Mouse (Mus musculus) limb, embryonic 14.5 days (tissue): ENCODE data around the gene Tnfrsf1a. TPM values are rescaled to one million over a fixed set of nuclear protein-coding genes. Genes with fewer than 3 reads are reported as not detected.

Experiments used
- ATAC-seq: fragments of 200-750 bp; cut with Nextera tagmentation; 2 replicates; pipeline ENCODE4 v1.8.0; 2017; ENCODE audit warnings: low read depth, moderate number of reproducible peaks, moderate TSS enrichment; ENCODE audit not compliant: low FRiP score
- DNase-seq: peaks from one replicate; pipeline ENCODE4 v3.0.0-alpha.2; 2015; ENCODE audit warnings: low spot score
- H3K27ac ChIP-seq: fragments of 300-500 bp; sonication (generic); replicated peaks from 2 replicates; pipeline ENCODE4 v1.5.1; 2014; ENCODE audit warnings: low read depth, mild to moderate bottlenecking, low read length, moderate library complexity, mixed read lengths
- H3K27me3 ChIP-seq: fragments of 300-500 bp; sonication (generic); 2 replicates; pipeline ENCODE4 v1.6.1; 2014; ENCODE audit warnings: low read length, mixed read lengths; ENCODE audit not compliant: control insufficient read depth, insufficient read depth
- H3K36me3 ChIP-seq: fragments of 300-500 bp; sonication (generic); 2 replicates; pipeline ENCODE4 v1.6.1; 2014; ENCODE audit warnings: mild to moderate bottlenecking, low read length, moderate library complexity, mixed read lengths; ENCODE audit not compliant: control insufficient read depth, insufficient read depth
- H3K4me1 ChIP-seq: fragments of 300-500 bp; sonication (generic); 2 replicates; pipeline ENCODE4 v1.6.1; 2014; ENCODE audit warnings: antibody characterized with exemption, low read length, mixed read lengths; ENCODE audit not compliant: control insufficient read depth, insufficient read depth
- H3K4me2 ChIP-seq: fragments of 300-500 bp; sonication (generic); replicated peaks from 2 replicates; pipeline ENCODE4 v1.6.1; 2014; ENCODE audit warnings: low read depth, mild to moderate bottlenecking, low read length, moderate library complexity; ENCODE audit not compliant: severe bottlenecking
- H3K4me3 ChIP-seq: fragments of 300-500 bp; sonication (generic); replicated peaks from 2 replicates; pipeline ENCODE4 v1.5.1; 2014; ENCODE audit warnings: low read length
- H3K9ac ChIP-seq: fragments of 300-500 bp; sonication (generic); 2 replicates; pipeline ENCODE4 v1.6.1; 2014; ENCODE audit warnings: mild to moderate bottlenecking, low read depth, low read length, moderate library complexity; ENCODE audit not compliant: severe bottlenecking
- H3K9me3 ChIP-seq: fragments of 300-500 bp; sonication (generic); 2 replicates; pipeline ENCODE4 v1.6.1; 2016; ENCODE audit warnings: low read length; ENCODE audit not compliant: control insufficient read depth
- POLR2A ChIP-seq: fragments of 200-500 bp; IDR thresholded peaks from 2 replicates; pipeline ENCODE4 v1.8.0; 2012; ENCODE audit warnings: inconsistent platforms, mild to moderate bottlenecking, moderate library complexity, borderline replicate concordance; ENCODE audit not compliant: insufficient read depth, insufficient read length; ENCODE audit errors: extremely low read depth
- WGBS: fragments of 180-500 bp; shearing (Covaris S2); extraction: QIAGEN DNeasy Blood & Tissue Kit; methylation state at CpG from one replicate; pipeline ENCODE4 v1.1.7; 2014; 5-methylcytosine and 5-hydroxymethylcytosine counted together
- polyA plus RNA-seq, 2 experiments: library from polyadenylated mRNA; depleted of rRNA in 1 of 2; stranded (reverse) in 1 of 2; unstranded in 1 of 2; fragments of >200 nt; fragmentation: Nextera tagmentation in 1 of 2; extraction: Ambion mirVana in 1 of 2; gene quantifications; 2 replicates each; pipeline versions ENCODE4 v1.2.1 to v1.2.3; 2012 to 2014

The Tnfrsf1a gene
- polyA plus RNA-seq, 2 experiments, result 85.6 to 88.8 TPM

GRCm38 (mm10) chr6:125378621-125379020 is 29.5 kb downstream of the Tnfrsf1a start:
- H3K9me3 ChIP-seq, result no peaks in the 10 kb centered on the region
- no peak overlapping the region for H3K4me2 ChIP-seq
- H3K27ac ChIP-seq, result no peak overlapping the region
- no peak overlapping the region for H3K4me3 ChIP-seq
- H3K36me3 ChIP-seq, result no peaks in the 10 kb centered on the region
- DNase-seq, result no peak
- H3K27me3 ChIP-seq, result peaks cover 38% of the 10 kb centered on the region
- WGBS, result 15% methylated on average over 6 of the region's 6 CpGs
- no peak for TF ChIP-seq POLR2A
- no peak overlapping the region for H3K9ac ChIP-seq
- peaks cover 15% of the 10 kb centered on the region for H3K4me1 ChIP-seq
- ATAC-seq, result no peak

GRCm38 (mm10) chr6:125379781-125380180 is 30.6 kb downstream of the Tnfrsf1a start:
- Histone ChIP-seq H3K27me3 (peaks cover 38% of the 10 kb centered on the region), H3K9ac (peak overlapping the region; percentile 44; the same call in 1 of the 2 replicates), H3K27ac (no peak overlapping the region), H3K4me2 (peak overlapping the region; percentile 66), H3K9me3 (no peaks in the 10 kb centered on the region), H3K36me3 (no peaks in the 10 kb centered on the region), H3K4me3 (peak overlapping the region; percentile 39), H3K4me1 (peaks cover 15% of the 10 kb centered on the region)
- TF ChIP-seq POLR2A, result no peak
- ATAC-seq (no peak), DNase-seq (no peak)
- 4% methylated on average over 9 of the region's 9 CpGs for WGBS

DNA sequence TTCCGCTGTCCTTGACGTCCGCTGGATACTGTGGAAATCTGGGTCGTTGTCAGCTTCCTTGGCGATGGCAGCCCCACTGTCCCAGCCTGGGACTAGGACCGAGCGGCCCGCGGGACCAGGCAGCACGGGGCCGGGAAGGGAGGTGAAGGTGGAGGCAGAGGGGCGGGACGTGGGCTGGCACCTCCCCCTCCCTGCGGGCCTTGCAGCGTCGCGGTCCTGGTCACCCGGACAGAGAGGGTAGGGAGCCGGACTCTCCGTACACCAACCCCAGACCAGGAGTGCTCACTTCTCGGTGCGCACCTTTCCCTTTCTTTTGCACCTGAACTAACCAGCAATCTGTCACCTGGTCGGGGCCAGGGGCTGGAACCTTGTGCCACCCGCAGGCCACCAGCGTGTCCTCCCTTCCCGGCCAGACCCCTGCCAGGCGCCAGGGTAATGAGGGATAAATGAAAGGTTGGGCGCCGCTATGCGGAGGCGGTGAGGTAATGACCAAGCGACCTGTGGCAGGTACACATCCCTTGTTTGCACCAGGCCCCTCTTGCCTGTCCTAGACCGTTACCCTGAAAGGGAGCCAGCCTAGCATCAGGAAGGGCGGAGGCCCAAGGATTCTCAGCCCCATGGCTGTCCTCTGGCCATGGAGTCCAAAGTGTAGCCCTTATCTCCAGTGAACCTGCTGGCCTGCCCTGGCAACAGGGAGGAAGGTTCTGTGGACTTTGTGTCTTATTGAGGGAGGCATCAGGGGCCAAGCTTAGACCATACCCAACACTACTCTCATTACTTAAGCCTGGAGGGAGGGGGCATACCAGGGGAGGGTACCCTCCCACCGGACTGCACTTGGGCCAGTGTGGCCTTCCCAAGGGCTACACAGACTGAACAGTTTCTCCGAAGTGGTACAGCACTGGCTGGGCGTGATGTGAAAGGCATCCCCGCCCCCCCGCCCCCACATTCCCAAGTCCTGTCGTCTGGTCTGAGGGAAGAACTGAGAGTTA is 31.5 kb downstream of the Tnfrsf1a start, which contains the start of gene Plekhg6:
Plekhg6 (minus strand) TSS at position 422 of the 989 bp plus-strand sequence.
- Histone ChIP-seq H3K27me3 (peaks cover 38% of the 10 kb centered on the region), H3K27ac (no peak within 1 kb of the TSS), H3K4me2 (peak within 1 kb of the TSS; percentile 66), H3K4me1 (peaks cover 15% of the 10 kb centered on the region), H3K9ac (peak within 1 kb of the TSS; percentile 44), H3K36me3 (no peaks in the 10 kb centered on the region), H3K4me3 (peak within 1 kb of the TSS; percentile 39), H3K9me3 (no peaks in the 10 kb centered on the region)
- no peak for TF ChIP-seq POLR2A
- no peak for ATAC-seq
- whole genome bisulfite sequencing, result 8% methylated on average over 40 of the region's 40 CpGs
- no peak for DNase-seq

GRCm38 (mm10) chr6:125382024-125382423 is 32.9 kb downstream of the Tnfrsf1a start:
- H3K4me1 ChIP-seq, result peaks cover 15% of the 10 kb centered on the region
- 60% methylated on average over 2 of the region's 2 CpGs for WGBS
- DNase-seq (no peak), ATAC-seq (no peak)
- peaks cover 38% of the 10 kb centered on the region for H3K27me3 ChIP-seq
- no peaks in the 10 kb centered on the region for H3K36me3 ChIP-seq
- H3K9me3 ChIP-seq, result no peaks in the 10 kb centered on the region
- TF ChIP-seq POLR2A, result no peak
- no peak overlapping the region for H3K27ac ChIP-seq
- no peak overlapping the region for H3K9ac ChIP-seq
- H3K4me3 ChIP-seq, result no peak overlapping the region
- no peak overlapping the region for H3K4me2 ChIP-seq

DNA sequence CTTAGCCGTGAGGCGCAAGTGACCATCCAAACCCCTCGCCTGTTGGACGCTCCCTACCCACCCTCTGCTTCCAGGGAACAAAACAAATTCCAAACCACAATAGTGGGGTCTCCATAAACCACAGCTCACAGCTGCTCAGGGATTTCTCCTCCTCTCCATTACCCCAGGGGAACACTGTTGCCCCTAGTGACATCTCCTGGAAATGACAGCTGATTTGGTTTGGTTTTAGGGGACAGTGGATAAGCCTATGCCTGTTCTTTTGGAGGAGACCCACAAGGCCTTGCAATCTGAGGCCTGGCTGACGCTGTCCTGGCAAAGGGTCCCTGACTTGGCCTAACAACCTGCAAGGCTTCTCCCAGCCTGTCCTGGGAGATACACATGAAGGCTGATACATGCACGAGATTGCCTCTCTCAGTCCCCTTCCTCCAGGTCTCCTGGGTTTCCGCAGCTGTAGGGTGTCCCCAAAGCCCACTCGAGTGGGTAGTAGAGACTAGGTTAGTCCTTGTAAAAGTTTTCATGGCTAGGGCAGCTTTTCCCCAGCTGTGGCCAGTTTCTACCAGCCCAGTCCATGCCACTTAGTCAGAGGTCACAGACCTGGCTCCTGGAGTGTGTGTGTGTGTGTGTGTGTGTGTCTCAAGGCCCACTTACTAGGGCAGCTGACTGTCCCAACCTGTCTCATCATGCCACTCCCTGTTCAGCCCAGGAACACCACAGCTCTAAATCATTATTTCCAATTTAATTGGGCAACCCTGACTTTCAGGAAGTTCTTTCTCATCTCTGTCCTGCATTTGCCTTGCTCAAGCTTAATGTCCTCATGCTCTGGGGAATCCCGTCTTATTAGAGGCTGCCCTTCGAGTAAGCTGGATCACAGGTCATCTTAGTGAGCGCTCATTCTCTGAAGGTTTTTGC is 36.2 kb downstream of the Tnfrsf1a start:
- no peak for ATAC-seq
- Histone ChIP-seq H3K4me3 (no peak overlapping the region), H3K9ac (no peak overlapping the region), H3K27me3 (peaks cover 10% of the 10 kb centered on the region), H3K9me3 (no peaks in the 10 kb centered on the region), H3K4me1 (peaks cover 3% of the 10 kb centered on the region; the same call in 1 of the 2 replicates), H3K27ac (no peak overlapping the region), H3K36me3 (no peaks in the 10 kb centered on the region), H3K4me2 (no peak overlapping the region)
- 57% methylated on average over 11 of the region's 11 CpGs for WGBS
- no peak for TF ChIP-seq POLR2A
- peak; percentile 25 for DNase-seq
